ENCODE assay signal across 31 mouse cellular contexts in genomic region chr7:58660665-58661064, GRCm38 (mm10).
"Had no signal": no experiment of that assay in that cellular context is flagged by ENCODE, and none has a peak within 500 bp of the region (broad histone marks: within the 10 kb centered on the region; RNA-seq: fewer than 3 reads in every experiment).

No protein-coding gene starts in this region.

- H3K36me3 ChIP-seq: heart, embryonic 10.5 days; heart, embryonic 12.5 days; heart, embryonic 13.5 days; heart, embryonic 15.5 days; hindbrain, embryonic 10.5 days; hindbrain, embryonic 12.5 days; hindbrain, embryonic 13.5 days; hindbrain, embryonic 15.5 days; intestine, embryonic 15.5 days; kidney, embryonic 15.5 days had no signal

- H3K9ac ChIP-seq: heart, embryonic 12.5 days; heart, embryonic 13.5 days; heart, embryonic 15.5 days; hindbrain, embryonic 12.5 days; hindbrain, embryonic 13.5 days; hindbrain, embryonic 14.5 days; hindbrain, embryonic 15.5 days; intestine, embryonic 15.5 days; kidney, embryonic 15.5 days had no signal

- H3K27me3 ChIP-seq: heart, embryonic 12.5 days; heart, embryonic 15.5 days; intestine, embryonic 15.5 days had no signal

- H3K27ac ChIP-seq: heart, adult 2 months; heart, embryonic 10.5 days; heart, embryonic 13.5 days; heart, embryonic 15.5 days; hindbrain, embryonic 10.5 days; hindbrain, embryonic 12.5 days; hindbrain, embryonic 13.5 days; hindbrain, embryonic 14.5 days; hindbrain, embryonic 15.5 days; hindbrain, postnatal 0 days; intestine, embryonic 15.5 days; kidney, embryonic 15.5 days; kidney, postnatal 0 days had no signal

- H3K4me3 ChIP-seq: heart, adult 2 months; heart, embryonic 10.5 days; heart, embryonic 12.5 days; heart, embryonic 13.5 days; heart, embryonic 15.5 days; hindbrain, embryonic 10.5 days; hindbrain, embryonic 12.5 days; hindbrain, embryonic 13.5 days; hindbrain, embryonic 15.5 days; intestine, embryonic 15.5 days; kidney, embryonic 15.5 days had no signal

- DNase-seq: heart, postnatal 36 days; kidney, adult 11 months; kidney, adult 18-20 months; kidney, adult 2 months; kidney, adult 8-10 months; kidney, adult 9 months; kidney, postnatal 10 days; kidney, postnatal 14 days; kidney, postnatal 25 days; kidney, postnatal 36 days; kidney, postnatal 4 days; layer of hippocampus, adult 9-11 months had no signal

- H3K4me2 ChIP-seq: heart, embryonic 11.5 days; heart, embryonic 12.5 days; heart, embryonic 15.5 days; hindbrain, embryonic 12.5 days; hindbrain, embryonic 13.5 days; hindbrain, embryonic 14.5 days; hindbrain, embryonic 15.5 days; intestine, embryonic 15.5 days had no signal

- ATAC-seq: hindbrain, embryonic 16.5 days; hindbrain, postnatal 0 days; inflammation-experienced regulatory T-cells, adult 6 months; intestine, embryonic 15.5 days; intestine, embryonic 16.5 days; intestine, postnatal 0 days had no signal

- H3K9me3 ChIP-seq: heart, embryonic 10.5 days; heart, embryonic 12.5 days; heart, embryonic 13.5 days; heart, embryonic 15.5 days; hindbrain, embryonic 10.5 days; hindbrain, embryonic 12.5 days; hindbrain, embryonic 13.5 days; hindbrain, embryonic 15.5 days; intestine, embryonic 15.5 days; kidney, embryonic 15.5 days had no signal
